Mouse (Mus musculus) E14TG2a.4 (cell line): ENCODE measurements around the gene Gda.
A peak's percentile ranks its signal among the peaks of the same experiment; 100 is the strongest.

Experiments used
- H3K27me3 ChIP-seq: 2 replicates; pipeline ENCODE4 v1.6.1; 2014; ENCODE audit warnings: low read length, control low read depth; ENCODE audit not compliant: insufficient read depth
- H3K36me3 ChIP-seq: 2 replicates; pipeline ENCODE4 v1.6.1; 2014; ENCODE audit warnings: low read length, control low read depth; ENCODE audit not compliant: insufficient read depth
- H3K4me1 ChIP-seq: replicated peaks from 2 replicates; pipeline ENCODE4 v1.6.1; 2014; ENCODE audit warnings: low read depth, low read length, control low read depth
- H3K4me3 ChIP-seq: replicated peaks from 2 replicates; pipeline ENCODE4 v1.5.1; 2014; ENCODE audit warnings: mild to moderate bottlenecking, low read length
- H3K9me3 ChIP-seq: 2 replicates; pipeline ENCODE4 v1.6.1; 2014; ENCODE audit warnings: low read length, control low read depth
- CTCF ChIP-seq: conservative IDR thresholded peaks from 2 replicates; pipeline ENCODE4 v1.5.1; 2014; ENCODE audit warnings: low read length
- NANOG ChIP-seq: IDR thresholded peaks from 2 replicates; pipeline ENCODE4 v1.6.1; 2014; ENCODE audit warnings: borderline replicate concordance, low read length, mixed read lengths
- POU5F1 ChIP-seq: IDR thresholded peaks from 2 replicates; pipeline ENCODE4 v1.6.1; 2014; ENCODE audit warnings: low read length, borderline replicate concordance

Gene Gda

DNA sequence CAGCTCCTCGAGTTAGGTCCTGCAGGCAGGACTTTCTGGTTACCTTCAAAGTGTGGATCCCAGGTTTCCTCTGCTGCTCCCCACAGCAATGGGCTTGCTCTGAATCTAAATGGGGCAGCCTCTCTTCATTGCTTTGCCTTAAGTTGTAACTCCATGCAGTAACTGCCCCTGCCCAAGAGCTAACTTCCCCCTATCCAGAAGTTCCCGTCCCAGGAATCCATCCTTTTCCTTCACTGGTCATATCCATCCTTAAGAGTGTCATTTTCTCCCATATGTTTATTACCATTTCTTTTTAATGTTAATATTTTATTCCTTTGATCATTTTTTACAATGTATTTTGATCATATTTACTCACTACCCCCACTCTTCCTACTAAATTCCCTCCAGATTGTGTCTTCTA lies at the start of gene Gda:
Gene Gda, minus strand, starts transcription at position 101 of the 400 bp plus-strand sequence.
- Histone ChIP-seq H3K4me3 (peak within 1 kb of the TSS; percentile 85), H3K9me3 (peaks cover 12% of the 10 kb centered on the region), H3K27me3 (peaks cover 36% of the 10 kb centered on the region), H3K4me1 (peaks cover 5% of the 10 kb centered on the region; the same call in 1 of the 2 replicates), H3K36me3 (no peaks in the 10 kb centered on the region)
- TF ChIP-seq POU5F1, result no peak
- TF ChIP-seq NANOG, result no peak
- no peak for TF ChIP-seq CTCF

- H3K36me3 ChIP-seq, result no peaks in the 10 kb centered on the region
- H3K4me3 ChIP-seq, result no peak overlapping the region
- no peaks in the 10 kb centered on the region for H3K9me3 ChIP-seq
- TF ChIP-seq CTCF (no peak), POU5F1 (no peak), NANOG (no peak)
- no peaks in the 10 kb centered on the region for H3K27me3 ChIP-seq
- no peaks in the 10 kb centered on the region for H3K4me1 ChIP-seq
These were observed 47.0 kb upstream of the Gda start for GRCm38 (mm10) chr19:21520280-21520679.

DNA sequence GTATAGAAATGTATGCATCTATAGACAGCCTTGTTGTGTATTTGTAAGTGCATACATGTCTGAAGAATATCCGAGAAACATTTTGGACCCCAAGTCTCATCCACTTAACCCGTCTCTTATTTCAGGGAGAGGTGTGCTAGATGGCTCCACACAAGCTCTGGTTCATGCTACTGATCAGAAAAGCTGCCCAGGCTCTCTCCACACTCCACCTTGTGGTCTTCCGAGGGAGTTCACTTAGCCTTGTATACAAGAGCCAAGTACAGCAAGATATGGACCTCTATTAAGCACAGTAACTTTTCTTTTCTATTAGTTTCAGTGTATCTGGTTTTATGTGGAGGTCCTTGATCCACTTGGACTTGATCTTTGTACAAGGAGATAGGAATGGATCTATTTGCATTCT lies 36.9 kb upstream of the Gda start:
- Histone ChIP-seq H3K9me3 (no peaks in the 10 kb centered on the region), H3K36me3 (no peaks in the 10 kb centered on the region), H3K4me3 (no peak overlapping the region), H3K27me3 (no peaks in the 10 kb centered on the region), H3K4me1 (no peaks in the 10 kb centered on the region)
- TF ChIP-seq CTCF (peak; percentile 45; the same call in 1 of the 2 replicates), POU5F1 (no peak), NANOG (no peak)

DNA sequence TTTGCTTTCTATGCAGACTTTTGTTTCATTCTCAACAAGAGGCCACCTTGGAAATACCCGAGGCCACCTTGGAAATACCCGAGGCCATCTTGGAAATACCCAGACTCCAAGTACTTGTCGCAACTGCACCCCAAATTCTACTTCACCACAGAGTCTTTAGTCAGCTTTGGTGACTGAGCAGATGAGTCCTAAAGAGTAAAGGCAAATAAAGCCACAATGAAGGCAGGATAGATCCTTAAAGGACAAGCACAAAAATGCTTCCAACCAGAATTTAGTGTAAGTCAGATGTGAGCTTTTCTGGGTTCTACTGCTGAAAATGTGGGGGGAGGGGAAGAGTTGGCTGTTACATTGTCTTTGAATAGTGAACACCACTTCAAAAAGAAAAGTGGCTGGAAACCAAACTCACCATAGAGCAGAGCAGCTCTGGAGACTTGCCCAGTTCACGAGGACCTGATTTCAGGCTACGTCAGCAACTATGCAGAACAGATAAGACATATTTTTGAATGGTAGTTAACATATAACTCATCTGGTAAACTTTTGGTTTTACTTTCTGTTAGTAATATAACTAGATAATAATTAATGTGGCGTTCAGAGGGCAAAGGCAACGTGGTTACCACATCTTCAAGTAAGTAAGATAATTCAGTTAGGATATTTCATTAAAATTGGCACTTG lies 34.5 kb upstream of the Gda start:
- Histone ChIP-seq H3K9me3 (no peaks in the 10 kb centered on the region), H3K4me1 (no peaks in the 10 kb centered on the region), H3K27me3 (no peaks in the 10 kb centered on the region), H3K4me3 (no peak overlapping the region), H3K36me3 (no peaks in the 10 kb centered on the region)
- TF ChIP-seq NANOG, result no peak
- no peak for TF ChIP-seq POU5F1
- no peak for TF ChIP-seq CTCF

DNA sequence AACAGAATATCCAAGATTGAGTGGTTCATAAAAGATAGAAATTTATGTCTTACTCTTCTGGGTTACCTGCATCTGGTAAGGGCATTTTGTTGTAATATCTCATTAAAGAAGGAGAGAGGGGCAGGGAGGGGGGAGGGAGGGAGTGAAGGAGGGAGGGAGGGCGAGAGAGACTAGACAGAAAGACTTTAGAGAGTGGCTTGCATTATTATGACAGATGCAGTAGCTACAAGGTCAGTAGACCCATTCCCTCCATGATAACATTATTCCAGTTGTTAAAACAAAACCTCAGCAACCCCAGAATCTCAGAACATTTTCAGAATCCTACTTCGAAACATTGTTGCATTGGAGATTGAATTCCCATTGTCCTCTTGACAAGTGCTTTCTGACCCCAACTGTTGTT lies 33.9 kb upstream of the Gda start:
- Histone ChIP-seq H3K9me3 (no peaks in the 10 kb centered on the region), H3K36me3 (no peaks in the 10 kb centered on the region), H3K4me3 (no peak overlapping the region), H3K4me1 (no peaks in the 10 kb centered on the region), H3K27me3 (no peaks in the 10 kb centered on the region)
- TF ChIP-seq POU5F1 (no peak), CTCF (no peak), NANOG (no peak)

DNA sequence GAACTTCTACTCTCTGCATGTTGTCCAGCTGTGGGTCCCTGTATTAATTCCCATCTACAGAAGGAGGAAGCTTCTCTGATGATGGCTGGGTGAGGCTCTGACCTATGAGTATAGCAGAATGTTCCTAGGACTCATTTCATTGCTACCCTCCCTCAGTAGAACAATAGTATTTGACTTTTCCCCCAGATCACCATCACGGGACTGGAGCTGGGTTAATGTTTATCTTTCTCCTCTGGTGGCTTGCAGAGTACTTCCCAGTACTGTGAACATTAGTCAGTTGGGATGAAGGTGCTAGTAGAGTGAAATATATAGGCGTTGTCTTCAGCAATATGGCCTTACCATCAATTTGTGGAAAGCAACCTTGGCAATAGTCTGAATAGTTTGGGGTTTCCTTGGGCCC lies 31.5 kb upstream of the Gda start:
- no peaks in the 10 kb centered on the region for H3K4me1 ChIP-seq
- H3K9me3 ChIP-seq, result no peaks in the 10 kb centered on the region
- no peak overlapping the region for H3K4me3 ChIP-seq
- no peaks in the 10 kb centered on the region for H3K27me3 ChIP-seq
- TF ChIP-seq CTCF, result no peak
- TF ChIP-seq NANOG, result no peak
- TF ChIP-seq POU5F1, result no peak
- no peaks in the 10 kb centered on the region for H3K36me3 ChIP-seq

DNA sequence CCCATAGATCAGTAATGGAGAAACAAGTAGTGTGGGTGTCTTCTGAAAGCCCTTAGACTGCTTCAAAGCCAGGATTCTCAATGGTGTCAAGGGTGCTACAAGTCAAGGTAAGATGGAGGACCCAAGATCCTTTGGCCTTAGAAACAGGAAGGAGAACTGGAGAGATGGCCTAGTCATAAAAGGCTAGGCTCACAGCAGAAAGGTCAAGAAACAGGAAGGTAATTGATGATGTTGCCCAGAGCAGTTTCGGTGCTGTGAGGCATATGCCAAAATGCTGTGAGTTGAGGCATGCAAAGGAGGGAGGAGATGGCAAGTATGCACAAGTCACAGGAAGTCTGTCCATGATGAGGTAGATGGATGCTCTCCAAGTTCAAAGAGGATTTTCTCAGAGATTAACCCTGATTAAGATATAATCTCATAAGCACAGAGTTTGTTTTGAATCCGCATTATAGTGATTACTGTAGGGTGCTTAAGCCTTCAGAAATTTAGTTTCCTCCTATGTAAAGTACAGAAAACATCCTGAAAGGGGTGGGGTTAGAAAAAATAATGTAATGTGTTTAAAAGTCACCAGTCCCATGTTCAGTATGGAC lies 26.2 kb upstream of the Gda start:
- TF ChIP-seq NANOG, result no peak

DNA sequence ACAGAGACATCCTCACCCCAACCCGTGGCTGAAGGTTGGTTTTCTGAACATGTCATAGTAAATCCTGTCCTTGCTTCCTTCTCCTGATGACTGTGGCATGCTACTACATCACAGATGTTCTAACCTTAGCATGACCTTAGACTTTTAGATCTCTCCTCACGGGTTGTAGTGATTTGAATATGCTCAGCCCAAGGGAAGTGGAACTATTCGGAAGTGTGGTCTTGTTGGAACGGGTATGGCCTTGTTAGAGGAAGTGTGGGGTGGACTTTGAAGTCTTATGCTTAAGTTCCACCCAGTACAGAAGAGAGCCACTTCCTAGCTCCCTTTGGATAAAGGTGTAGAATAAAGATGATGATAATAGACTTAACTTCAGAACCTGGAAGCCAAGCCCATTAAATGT lies 22.6 kb upstream of the Gda start:
- no peak for TF ChIP-seq NANOG
- TF ChIP-seq POU5F1, result no peak
- TF ChIP-seq CTCF, result no peak
- H3K36me3 ChIP-seq, result no peaks in the 10 kb centered on the region
- H3K9me3 ChIP-seq, result no peaks in the 10 kb centered on the region
- no peak overlapping the region for H3K4me3 ChIP-seq
- no peaks in the 10 kb centered on the region for H3K27me3 ChIP-seq
- no peaks in the 10 kb centered on the region for H3K4me1 ChIP-seq

More for the DNA sequence above, 26.2 kb upstream of the Gda start:
- Histone ChIP-seq H3K9me3 (no peaks in the 10 kb centered on the region), H3K4me3 (no peak overlapping the region), H3K27me3 (no peaks in the 10 kb centered on the region), H3K36me3 (no peaks in the 10 kb centered on the region), H3K4me1 (no peaks in the 10 kb centered on the region)
